Mouse (Mus musculus) gastrocnemius, postnatal 4 days (tissue): ENCODE results near the gene Zbtb7a. TPM values are rescaled to one million over a fixed set of nuclear protein-coding genes. Genes with fewer than 3 reads are reported as not detected.

ENCODE experiments used
- DNase-seq, 2 experiments: peaks; one replicate each; pipeline ENCODE4 v3.0.0; 2021 to 2022; ENCODE audit warnings: low spot score in 2 of 2, mixed read lengths in 2 of 2
- total RNA-seq, 2 experiments: library from RNA; stranded (reverse); gene quantifications; 2 replicates each; pipeline ENCODE4 v1.2.3; 2021

Zbtb7a gene
- total RNA-seq, 2 experiments from 2014 or later = 37.7 to 42.0 TPM

GRCm38 (mm10) chr10:81184765-81185164 lies 49.7 kb downstream of the Zbtb7a start:
- no peak for DNase-seq

- peak in 1 of 2 experiments; percentile 16 for DNase-seq
Measured at GRCm38 (mm10) chr10:81187161-81187560, 52.1 kb downstream of the Zbtb7a start.

GRCm38 (mm10) chr10:81189821-81190220 lies 54.8 kb downstream of the Zbtb7a start:
- DNase-seq = peak in 1 of 2 experiments; percentile 20

- DNase-seq = peak in 1 of 2 experiments; percentile 18
Measured at GRCm38 (mm10) chr10:81190236-81190911, 55.4 kb downstream of the Zbtb7a start.

GRCm38 (mm10) chr10:81190912-81191321 lies 55.9 kb downstream of the Zbtb7a start:
- no peak for DNase-seq

- DNase-seq = no peak
Measured at GRCm38 (mm10) chr10:81191342-81191982, 56.4 kb downstream of the Zbtb7a start.

GRCm38 (mm10) chr10:81192270-81192967 lies 57.4 kb downstream of the Zbtb7a start:
- peak; percentile 65 to 80 for DNase-seq

- peak in 1 of 2 experiments; percentile 36 for DNase-seq
Measured at GRCm38 (mm10) chr10:81192968-81193501, 58.0 kb downstream of the Zbtb7a start.

- peak in 1 of 2 experiments; percentile 61 for DNase-seq
Measured at GRCm38 (mm10) chr10:81193991-81194774, 59.2 kb downstream of the Zbtb7a start.

- DNase-seq = no peak
Measured at GRCm38 (mm10) chr10:81195300-81195699, 60.3 kb downstream of the Zbtb7a start.

- DNase-seq = no peak
Measured at GRCm38 (mm10) chr10:81196470-81197065, 61.5 kb downstream of the Zbtb7a start.

GRCm38 (mm10) chr10:81197305-81197704 lies 62.3 kb downstream of the Zbtb7a start:
- DNase-seq = no peak

- DNase-seq = no peak
Measured at GRCm38 (mm10) chr10:81198230-81198629, 63.2 kb downstream of the Zbtb7a start.

- DNase-seq = no peak
Measured at GRCm38 (mm10) chr10:81198990-81199389, 64.0 kb downstream of the Zbtb7a start.

- no peak for DNase-seq
Measured at GRCm38 (mm10) chr10:81200141-81200540, 65.1 kb downstream of the Zbtb7a start.

GRCm38 (mm10) chr10:81200605-81201287 lies 65.7 kb downstream of the Zbtb7a start:
- DNase-seq = no peak

- no peak for DNase-seq
Measured at GRCm38 (mm10) chr10:81201807-81202758, 67.1 kb downstream of the Zbtb7a start, which contains the start of gene Nmrk2. Gene Nmrk2, minus strand, starts transcription at chr10:81202051.
